Comparison of ENCODE assay signal across 9 mouse cellular contexts in genomic region chr9:7714062-7714907, GRCm38 (mm10). TPM values are rescaled to one million over a fixed set of nuclear protein-coding genes. Genes with fewer than 3 reads are reported as not detected.
DNase-seq lines count a peak whose midpoint lies in the region; ATAC-seq and TF ChIP-seq lines count a peak whose summit lies in the region.
"Had no signal": no experiment of that assay in that cellular context is flagged by ENCODE, and none has a peak within 500 bp of the region (broad histone marks: within the 10 kb centered on the region; RNA-seq: fewer than 3 reads in every experiment).

No protein-coding gene starts in this region.

- no peaks in the 10 kb centered on the region for H3K4me1 ChIP-seq in embryonic facial prominence, embryonic 11.5 days (ENCODE audit: control insufficient read depth, insufficient read depth, low read length)
- no peaks in the 10 kb centered on the region for H3K4me1 ChIP-seq in hindbrain, postnatal 0 days (ENCODE audit: insufficient read depth, low read length)
- no peaks in the 10 kb centered on the region for H3K4me1 ChIP-seq in midbrain, embryonic 14.5 days (ENCODE audit: control insufficient read depth, insufficient read depth, low read length)
- H3K4me1 ChIP-seq: lung, embryonic 15.5 days had no signal

- intact Hi-C loops in gastrocnemius, postnatal 14 days (cut with DNase I; ENCODE audit: low total_unique reads), result loop anchor here (5.0 to 10.0 kb wide), 2 partner anchors 141 to 183 kb away; no protein-coding TSS in a partner anchor

- no peaks in the 10 kb centered on the region for H3K36me3 ChIP-seq in embryonic facial prominence, embryonic 11.5 days (replicated peaks; ENCODE audit: control insufficient read depth, insufficient read depth, low read depth, low read length)
- no peaks in the 10 kb centered on the region for H3K36me3 ChIP-seq in hindbrain, postnatal 0 days (ENCODE audit: insufficient read depth, low read length)
- no peaks in the 10 kb centered on the region for H3K36me3 ChIP-seq in midbrain, embryonic 14.5 days (ENCODE audit: control insufficient read depth, insufficient read depth, low read length)
- H3K36me3 ChIP-seq: lung, embryonic 15.5 days had no signal

- ATAC-seq in embryonic facial prominence, embryonic 11.5 days (replicated peaks; ENCODE audit: insufficient number of reproducible peaks, low FRiP score, low TSS enrichment, low read depth), result no peak
- ATAC-seq in hindbrain, postnatal 0 days, result peak; percentile 63
- peak; percentile 48 for ATAC-seq in midbrain, embryonic 14.5 days (ENCODE audit: low FRiP score, low TSS enrichment)

- no peaks in the 10 kb centered on the region for H3K27me3 ChIP-seq in embryonic facial prominence, embryonic 11.5 days (ENCODE audit: control insufficient read depth, insufficient read depth, low read length)
- H3K27me3 ChIP-seq in hindbrain, postnatal 0 days (ENCODE audit: insufficient read depth, low read length), result no peaks in the 10 kb centered on the region
- H3K27me3 ChIP-seq in midbrain, embryonic 14.5 days (ENCODE audit: control insufficient read depth, insufficient read depth, low read length), result no peaks in the 10 kb centered on the region
- H3K27me3 ChIP-seq: lung, embryonic 15.5 days had no signal

- DNase-seq in gastrocnemius, postnatal 25 days, result peak; percentile 7
- DNase-seq in gastrocnemius, postnatal 14 days, result no peak
- peak; percentile 53 for DNase-seq in adrenal gland, postnatal 14 days
- DNase-seq in embryonic facial prominence, embryonic 11.5 days (ENCODE audit: low spot score), result peak; percentile 75
- peak; percentile 80 for DNase-seq in hindbrain, postnatal 0 days (ENCODE audit: low spot score)
- peak; percentile 47 for DNase-seq in left cerebral cortex, adult 11 months (ENCODE audit: low spot score)
- peak; percentile 84 for DNase-seq in midbrain, embryonic 14.5 days
- DNase-seq in telencephalon, adult 2 months (ENCODE audit: low read depth, low spot score), result peak; percentile 29

- no peaks in the 10 kb centered on the region for H3K9me3 ChIP-seq in embryonic facial prominence, embryonic 11.5 days (replicated peaks; ENCODE audit: control insufficient read depth, low read length)
- no peaks in the 10 kb centered on the region for H3K9me3 ChIP-seq in hindbrain, postnatal 0 days (ENCODE audit: low read length)
- H3K9me3 ChIP-seq in midbrain, embryonic 14.5 days (ENCODE audit: control insufficient read depth, low read length), result no peaks in the 10 kb centered on the region
- H3K9me3 ChIP-seq: lung, embryonic 15.5 days had no signal

- no peak overlapping the region for H3K4me3 ChIP-seq in embryonic facial prominence, embryonic 11.5 days (ENCODE audit: low read depth, low read length)
- H3K4me3 ChIP-seq in hindbrain, postnatal 0 days (ENCODE audit: low read length), result no peak overlapping the region
- H3K4me3 ChIP-seq in midbrain, embryonic 14.5 days (replicated peaks; ENCODE audit: low read depth, low read length), result no peak overlapping the region
- H3K4me3 ChIP-seq: lung, embryonic 15.5 days had no signal

- peak; percentile 78 for TF ChIP-seq CTCF in hindbrain, postnatal 0 days (IDR thresholded peaks at IDR 0.05; ENCODE audit: low read depth)

- H3K9ac ChIP-seq in embryonic facial prominence, embryonic 11.5 days (replicated peaks; ENCODE audit: low read length), result no peak overlapping the region
- H3K9ac ChIP-seq in hindbrain, postnatal 0 days (replicated peaks; ENCODE audit: low read length), result no peak overlapping the region
- H3K9ac ChIP-seq in midbrain, embryonic 14.5 days (replicated peaks; ENCODE audit: low read length), result no peak overlapping the region
- H3K9ac ChIP-seq: lung, embryonic 15.5 days had no signal

- H3K4me2 ChIP-seq in embryonic facial prominence, embryonic 11.5 days (ENCODE audit: low read depth, low read length), result no peak overlapping the region
- H3K4me2 ChIP-seq in hindbrain, postnatal 0 days (ENCODE audit: low read depth, low read length), result no peak overlapping the region
- no peak overlapping the region for H3K4me2 ChIP-seq in midbrain, embryonic 14.5 days (ENCODE audit: low read length)
- H3K4me2 ChIP-seq: lung, embryonic 15.5 days had no signal

- no peak overlapping the region for H3K27ac ChIP-seq in embryonic facial prominence, embryonic 11.5 days (replicated peaks; ENCODE audit: low read depth, low read length)
- no peak overlapping the region for H3K27ac ChIP-seq in hindbrain, postnatal 0 days
- no peak overlapping the region for H3K27ac ChIP-seq in midbrain, embryonic 14.5 days (replicated peaks; ENCODE audit: low read depth, low read length)
- H3K27ac ChIP-seq: lung, embryonic 15.5 days had no signal

- WGBS in embryonic facial prominence, embryonic 11.5 days, result 43% methylated on average over 4 of the region's 4 CpGs
- 39% methylated on average over 4 of the region's 4 CpGs for WGBS in hindbrain, postnatal 0 days
- WGBS in midbrain, embryonic 14.5 days, result 45% methylated on average over 4 of the region's 4 CpGs

RNA-seq across cellular contexts. Expression of gene Mmp7, which starts 22.4 kb away (rescaled TPM):
- not detected for total RNA-seq in gastrocnemius, postnatal 25 days (2021)
- not detected for total RNA-seq in gastrocnemius, postnatal 14 days (2021)
- not detected in 2 replicates for total RNA-seq in adrenal gland, postnatal 14 days (2021)
- not detected in 2 replicates for polyA plus RNA-seq in embryonic facial prominence, embryonic 11.5 days (2014; fragmentation: Nextera tagmentation; extraction: Ambion mirVana)
- total RNA-seq in hindbrain, postnatal 0 days (2014; rRNA removed), result not detected in 2 replicates
- not detected in 2 replicates for polyA plus RNA-seq in hindbrain, postnatal 0 days (2015; fragmentation: Nextera tagmentation; extraction: Ambion mirVana)
- polyA plus RNA-seq in midbrain, embryonic 14.5 days (2014; fragmentation: Nextera tagmentation; extraction: Ambion mirVana), result not detected in 2 replicates
- polyA plus RNA-seq: lung, embryonic 15.5 days had no signal

RNA-seq across cellular contexts. Expression of gene Tmem123, which starts 49.6 kb away (rescaled TPM):
- 10 to 100 TPM; 18.6 to 19.6 TPM for total RNA-seq in gastrocnemius, postnatal 25 days (2021)
- 10 to 100 TPM; 23.1 to 26.7 TPM for total RNA-seq in gastrocnemius, postnatal 14 days (2021)
- 140 and 148 TPM in 2 replicates for total RNA-seq in adrenal gland, postnatal 14 days (2021)
- polyA plus RNA-seq in embryonic facial prominence, embryonic 11.5 days (2014; fragmentation: Nextera tagmentation; extraction: Ambion mirVana), result 122 and 128 TPM in 2 replicates
- total RNA-seq in hindbrain, postnatal 0 days (2014; rRNA removed), result 20.9 and 24.7 TPM in 2 replicates
- 18.8 and 18.9 TPM in 2 replicates for polyA plus RNA-seq in hindbrain, postnatal 0 days (2015; fragmentation: Nextera tagmentation; extraction: Ambion mirVana)
- polyA plus RNA-seq in midbrain, embryonic 14.5 days (2014; fragmentation: Nextera tagmentation; extraction: Ambion mirVana), result 16.1 and 32.0 TPM in 2 replicates
